Mouse (Mus musculus) CH12.LX (cell line): Measurements from ENCODE around the gene Zranb3.

Source experiments
- BHLHE40 ChIP-seq: IDR thresholded peaks from 2 replicates; pipeline ENCODE4 v1.6.1; 2011; ENCODE audit warnings: mild to moderate bottlenecking, low read depth, low read length, improper control_type of control experiment
- CHD2 ChIP-seq: IDR thresholded peaks from 2 replicates; pipeline ENCODE4 v1.6.1; 2011; ENCODE audit warnings: low read length, improper control_type of control experiment
- CTCF ChIP-seq, 2 experiments: IDR thresholded peaks in 1 of 2; conservative IDR thresholded peaks in 1 of 2; 2 replicates each; pipeline ENCODE4 v1.5.1; 2011 to 2012; ENCODE audit warnings: low read depth in 2 of 2, low read length in 2 of 2, improper control_type of control experiment in 1 of 2, inconsistent platforms in 1 of 2, mild to moderate bottlenecking in 1 of 2, moderate library complexity in 1 of 2
- EP300 ChIP-seq: IDR thresholded peaks from 2 replicates; pipeline ENCODE4 v1.6.1; 2011; ENCODE audit warnings: low read length, improper control_type of control experiment
- MXI1 ChIP-seq: IDR thresholded peaks from 2 replicates; pipeline ENCODE4 v1.6.1; 2011; ENCODE audit warnings: mild to moderate bottlenecking, low read depth, low read length, improper control_type of control experiment
- NRF1 ChIP-seq: IDR thresholded peaks from 2 replicates; pipeline ENCODE4 v1.6.1; 2014; ENCODE audit warnings: low read depth, mild to moderate bottlenecking, inconsistent platforms, low read length, improper control_type of control experiment, moderate library complexity

GRCm38 (mm10) chr1:128077788-128078187 lies 25.1 kb downstream of the Zranb3 start:
- TF ChIP-seq EP300 (no peak), CTCF (conservative IDR thresholded peaks at IDR 0.05 in 1 of 2, IDR thresholded peaks at IDR 0.05 in 1 of 2; ENCODE audit: low read depth in 2 of 2, low read length in 2 of 2) (no peak), BHLHE40 (no peak), NRF1 (no peak), MXI1 (no peak), CHD2 (no peak)
